Mouse (Mus musculus) layer of hippocampus, postnatal 36 days (tissue): ENCODE measurements around the gene Zfpm1. TPM values are rescaled to one million over a fixed set of nuclear protein-coding genes. Genes with fewer than 3 reads are reported as not detected.
A peak's percentile ranks its signal among the peaks of the same experiment; 100 is the strongest.

ENCODE experiments used
- DNase-seq, 2 experiments: peaks; one replicate each; pipeline ENCODE4 v3.0.0; 2022
- total RNA-seq, 2 experiments: library from RNA; stranded (reverse); gene quantifications; 2 replicates each; pipeline ENCODE4 v1.2.3; 2021

Gene Zfpm1
- 10 to 100 TPM; 34.7 to 36.9 TPM for total RNA-seq

- no peak for DNase-seq
Measured at GRCm38 (mm10) chr8:122282035-122282358, at the start of gene Zfpm1. Gene Zfpm1, plus strand, starts transcription at chr8:122282141.

GRCm38 (mm10) chr8:122234055-122234454, 47.9 kb upstream of the Zfpm1 start:
- peak; percentile 50 to 52 for DNase-seq

GRCm38 (mm10) chr8:122236521-122236920, 45.4 kb upstream of the Zfpm1 start:
- no peak for DNase-seq

- no peak for DNase-seq
Measured at GRCm38 (mm10) chr8:122238225-122238624, 43.7 kb upstream of the Zfpm1 start.

- DNase-seq, result no peak
Measured at GRCm38 (mm10) chr8:122238731-122239130, 43.2 kb upstream of the Zfpm1 start.

- DNase-seq, result no peak
Measured at GRCm38 (mm10) chr8:122240241-122241026, 41.5 kb upstream of the Zfpm1 start.

GRCm38 (mm10) chr8:122243310-122243709, 38.6 kb upstream of the Zfpm1 start:
- no peak for DNase-seq

GRCm38 (mm10) chr8:122245161-122245560, 36.8 kb upstream of the Zfpm1 start:
- no peak for DNase-seq

- DNase-seq, result no peak
Measured at GRCm38 (mm10) chr8:122246257-122247211, 35.4 kb upstream of the Zfpm1 start.

GRCm38 (mm10) chr8:122251739-122252138, 30.2 kb upstream of the Zfpm1 start:
- DNase-seq, result no peak

GRCm38 (mm10) chr8:122252366-122252765, 29.6 kb upstream of the Zfpm1 start:
- no peak for DNase-seq

- DNase-seq, result peak; percentile 63 to 73
Measured at GRCm38 (mm10) chr8:122259351-122259750, 22.6 kb upstream of the Zfpm1 start.

- no peak for DNase-seq
Measured at GRCm38 (mm10) chr8:122260755-122261154, 21.2 kb upstream of the Zfpm1 start.

- DNase-seq, result no peak
Measured at GRCm38 (mm10) chr8:122262835-122263234, 19.1 kb upstream of the Zfpm1 start.

GRCm38 (mm10) chr8:122264243-122264642, 17.7 kb upstream of the Zfpm1 start:
- peak in 1 of 2 experiments; percentile 53 for DNase-seq

- DNase-seq, result no peak
Measured at GRCm38 (mm10) chr8:122265522-122265921, 16.4 kb upstream of the Zfpm1 start.

- no peak for DNase-seq
Measured at GRCm38 (mm10) chr8:122266867-122267266, 15.1 kb upstream of the Zfpm1 start.

- DNase-seq, result no peak
Measured at GRCm38 (mm10) chr8:122268861-122269260, 13.1 kb upstream of the Zfpm1 start.

- peak; percentile 82 to 83 for DNase-seq
Measured at GRCm38 (mm10) chr8:122269404-122269803, 12.5 kb upstream of the Zfpm1 start.

GRCm38 (mm10) chr8:122270555-122270954, 11.4 kb upstream of the Zfpm1 start:
- DNase-seq, result no peak

- DNase-seq, result peak; percentile 66 to 69
Measured at GRCm38 (mm10) chr8:122273152-122273551, 8.8 kb upstream of the Zfpm1 start.

GRCm38 (mm10) chr8:122273826-122274225, 8.1 kb upstream of the Zfpm1 start:
- no peak for DNase-seq

- DNase-seq, result no peak
Measured at GRCm38 (mm10) chr8:122274651-122275391, 7.1 kb upstream of the Zfpm1 start.
